Mouse (Mus musculus) stomach, postnatal 0 days (tissue): Measurements from ENCODE around the gene Fam193a.

Experiments
- CTCF ChIP-seq: IDR thresholded peaks from 2 replicates; pipeline ENCODE4 v1.5.1; 2016; ENCODE audit warnings: antibody characterized with exemption, low read depth, mild to moderate bottlenecking, moderate library complexity
- EP300 ChIP-seq: optimal IDR thresholded peaks from 2 replicates; pipeline ENCODE3; 2016; ENCODE audit warnings: antibody characterized with exemption

DNA sequence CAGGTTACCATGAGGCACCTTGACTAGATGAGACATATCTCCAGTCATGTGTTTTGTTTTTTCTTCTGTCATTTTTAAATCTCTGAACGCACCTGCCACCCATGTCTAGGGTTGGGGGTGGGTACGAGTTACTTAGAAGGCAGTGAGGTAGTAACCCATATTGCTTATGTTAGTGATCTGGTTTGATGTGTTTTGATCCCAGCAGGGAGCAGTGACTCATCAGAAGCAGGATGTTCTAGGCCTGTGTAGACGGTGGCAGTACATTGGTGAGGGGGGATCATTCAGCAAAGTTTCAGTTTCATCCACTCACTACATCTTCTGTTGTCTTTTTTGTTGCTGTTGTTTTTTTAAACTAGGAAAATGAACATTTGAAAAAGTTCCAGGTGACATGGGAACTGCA lies 61.0 kb downstream of the Fam193a start:
- TF ChIP-seq CTCF: no peak
- TF ChIP-seq EP300: no peak
